Mouse (Mus musculus) Patski (cell line): Measurements from ENCODE around the gene 4933406M09Rik. TPM values are rescaled to one million over a fixed set of nuclear protein-coding genes. Genes with fewer than 3 reads are reported as not detected.

Experiments
- ATAC-seq: fragments of 100-300 bp; one replicate; pipeline ENCODE4 v1.8.0; 2021
- CTCF ChIA-PET: fragments of 350-600 bp; sonication (Branson Sonifier 250); formaldehyde crosslinking; loops from one replicate; lab custom pipeline; 2022; ENCODE audit warnings: inconsistent platforms; lab: Charles Lee
- POLR2A ChIA-PET: fragments of 350-600 bp; sonication (Branson Sonifier 250); formaldehyde crosslinking; loops from one replicate; lab custom pipeline; 2022; ENCODE audit warnings: antibody characterized with exemption, inconsistent platforms; lab: Charles Lee
- DNase-seq: peaks from one replicate; pipeline ENCODE4 v3.0.0-alpha.2; 2011; ENCODE audit warnings: low read depth, low spot score
- H3K27me3 ChIP-seq: fragments of 371-371 bp; one replicate; pipeline ENCODE4 v1.5.1; 2021
- CTCF ChIP-seq: fragments of 100-300 bp; IDR thresholded peaks from one replicate; pipeline ENCODE4 v1.5.1; 2021
- in situ Hi-C: fragments of 300-500 bp; cut with MboI; formaldehyde crosslinking; loops from 3 replicates; pipeline ENCODE4 v1.11.1; 2018; ENCODE audit warnings: low pct_unique_long_range_greater_than_20kb, mixed read lengths
- polyA plus RNA-seq: library from polyadenylated mRNA; unstranded; gene quantifications from one replicate; pipeline ENCODE4 v1.2.3, GENCODE M21; 2021

The 4933406M09Rik gene
- polyA plus RNA-seq, 1 experiment from 2014 or later, result not detected

- ChIA-PET CTCF (no interaction called here), POLR2A (interaction anchor here (0.7 kb wide), 1 partner anchor 392 kb away, joined by 3 read pairs; no protein-coding TSS in a partner anchor)
- ATAC-seq (no peak), DNase-seq (no peak)
- H3K27me3 ChIP-seq, result no peaks in the 10 kb centered on the region
- TF ChIP-seq CTCF, result no peak
- in situ Hi-C loops, result no loop called here
Measured at GRCm38 (mm10) chr1:134345075-134345474, 40.7 kb upstream of the 4933406M09Rik start.

GRCm38 (mm10) chr1:134347791-134348190 lies 37.9 kb upstream of the 4933406M09Rik start:
- DNase-seq (no peak), ATAC-seq (no peak)
- in situ Hi-C loops, result no loop called here
- TF ChIP-seq CTCF, result no peak
- ChIA-PET POLR2A (no interaction called here), CTCF (no interaction called here)
- no peaks in the 10 kb centered on the region for H3K27me3 ChIP-seq

- ChIA-PET CTCF (no interaction called here), POLR2A (interaction anchor here (0.6 kb wide), 1 partner anchor 19 kb away, joined by 3 read pairs; no protein-coding TSS in a partner anchor)
- DNase-seq (no peak), ATAC-seq (no peak)
- in situ Hi-C loops, result no loop called here
- H3K27me3 ChIP-seq, result no peaks in the 10 kb centered on the region
- no peak for TF ChIP-seq CTCF
Measured at GRCm38 (mm10) chr1:134353326-134353725, 32.4 kb upstream of the 4933406M09Rik start.

- H3K27me3 ChIP-seq, result no peaks in the 10 kb centered on the region
- ATAC-seq (no peak), DNase-seq (no peak)
- in situ Hi-C loops, result no loop called here
- CTCF ChIA-PET, result no interaction called here
- no peak for TF ChIP-seq CTCF
- POLR2A ChIA-PET, result no interaction called here
Measured at GRCm38 (mm10) chr1:134357461-134357860, 28.3 kb upstream of the 4933406M09Rik start.

- ATAC-seq, result no peak
- no peak for TF ChIP-seq CTCF
- no peak for DNase-seq
- ChIA-PET POLR2A (interaction anchor here (0.7 to 1.3 kb wide), 2 partner anchors 45 to 73 kb away, joined by 3 to 4 read pairs; partner anchors contain the start of gene Cyb5r1), CTCF (no interaction called here)
- no peaks in the 10 kb centered on the region for H3K27me3 ChIP-seq
- in situ Hi-C loops, result loop anchor here (5.0 kb wide), 1 partner anchor 47 kb away; the partner anchor contains the start of gene Cyb5r1
Measured at GRCm38 (mm10) chr1:134360656-134361055, 25.1 kb upstream of the 4933406M09Rik start.

- no peak for TF ChIP-seq CTCF
- in situ Hi-C loops, result loop anchor here (5.0 kb wide), 1 partner anchor 46 kb away; the partner anchor contains the start of gene Cyb5r1
- no peak for DNase-seq
- peak; percentile 73 for ATAC-seq
- no peaks in the 10 kb centered on the region for H3K27me3 ChIP-seq
- ChIA-PET POLR2A (interaction anchor here (1.3 to 1.4 kb wide), 2 partner anchors 11 to 44 kb away, joined by 4 read pairs; partner anchors contain the start of gene Cyb5r1), CTCF (no interaction called here)
Measured at GRCm38 (mm10) chr1:134361195-134361856, 24.4 kb upstream of the 4933406M09Rik start.

GRCm38 (mm10) chr1:134361857-134362212 lies 23.9 kb upstream of the 4933406M09Rik start, which contains the start of gene Tmem183a:
Gene Tmem183a, minus strand, starts transcription at chr1:134361979.
- ATAC-seq, result peak; percentile 92
- TF ChIP-seq CTCF, result no peak
- POLR2A ChIA-PET, result interaction anchor here (0.8 to 1.4 kb wide), 3 partner anchors 11 to 44 kb away, joined by 3 to 4 read pairs (median 4); partner anchors contain the start of genes Cyb5r1 and Ppfia4
- peak; percentile 69 for DNase-seq
- in situ Hi-C loops, result loop anchor here (5.0 kb wide), 1 partner anchor 45 kb away; the partner anchor contains the start of gene Cyb5r1
- CTCF ChIA-PET, result no interaction called here
- H3K27me3 ChIP-seq, result no peaks in the 10 kb centered on the region

- DNase-seq (no peak), ATAC-seq (no peak)
- H3K27me3 ChIP-seq, result no peaks in the 10 kb centered on the region
- ChIA-PET CTCF (no interaction called here), POLR2A (interaction anchor here (1.1 kb wide), 1 partner anchor 217 kb away, joined by 3 read pairs; no protein-coding TSS in a partner anchor)
- in situ Hi-C loops, result loop anchor here (5.0 kb wide), 1 partner anchor 44 kb away; the partner anchor contains the start of gene Cyb5r1
- no peak for TF ChIP-seq CTCF
Measured at GRCm38 (mm10) chr1:134363194-134363593, 22.5 kb upstream of the 4933406M09Rik start.

GRCm38 (mm10) chr1:134365491-134365890 lies 20.2 kb upstream of the 4933406M09Rik start:
- H3K27me3 ChIP-seq, result no peaks in the 10 kb centered on the region
- no peak for DNase-seq
- TF ChIP-seq CTCF, result no peak
- in situ Hi-C loops, result no loop called here
- POLR2A ChIA-PET, result no interaction called here
- CTCF ChIA-PET, result interaction anchor here (1.3 to 1.5 kb wide), 2 partner anchors 54 to 130 kb away, joined by 3 to 5 read pairs; no protein-coding TSS in a partner anchor
- no peak for ATAC-seq

- peak; percentile 76 for TF ChIP-seq CTCF
- H3K27me3 ChIP-seq, result no peaks in the 10 kb centered on the region
- CTCF ChIA-PET, result interaction anchor here (0.9 to 1.8 kb wide), 2 partner anchors 82 to 88 kb away, joined by 3 to 7 read pairs; no protein-coding TSS in a partner anchor
- in situ Hi-C loops, result no loop called here
- DNase-seq (no peak), ATAC-seq (no peak)
- POLR2A ChIA-PET, result interaction anchor here (1.9 kb wide), 1 partner anchor 38 kb away, joined by 4 read pairs; no protein-coding TSS in a partner anchor
Measured at GRCm38 (mm10) chr1:134368777-134369337, 16.9 kb upstream of the 4933406M09Rik start.
